Mouse (Mus musculus) CD4-positive, CD25-positive, alpha-beta regulatory T cell, adult 2 months (primary cell): Measurements from ENCODE around the gene Tex22.

Source experiments
- DNase-seq: peaks from one replicate; pipeline ENCODE4 v3.0.0-alpha.2; 2012; ENCODE audit warnings: low read depth, low spot score

Tex22 gene

GRCm38 (mm10) chr12:113101251-113101960 is 27.1 kb downstream of the Tex22 start:
- DNase-seq = no peak

DNA sequence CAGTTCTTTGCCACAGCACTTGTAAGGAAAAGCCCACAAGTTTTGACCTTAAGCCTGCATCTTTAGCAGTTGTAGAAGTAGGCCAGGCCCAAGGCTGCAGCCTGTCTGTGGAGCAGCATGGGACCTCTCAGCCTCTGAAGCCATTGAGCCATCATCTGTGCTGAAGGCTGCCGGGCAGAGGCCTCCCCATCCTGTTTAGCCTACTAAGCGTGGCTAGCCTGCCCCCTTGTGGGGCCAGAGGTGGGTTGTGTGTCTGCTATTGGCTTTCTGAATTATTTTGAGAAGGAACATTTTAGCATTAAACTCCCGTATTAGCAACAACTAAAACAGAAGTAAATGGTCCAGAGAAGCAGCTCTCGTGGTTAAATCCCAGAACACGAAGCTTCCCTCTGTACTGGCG is 28.2 kb downstream of the Tex22 start:
- peak; percentile 87 for DNase-seq

DNA sequence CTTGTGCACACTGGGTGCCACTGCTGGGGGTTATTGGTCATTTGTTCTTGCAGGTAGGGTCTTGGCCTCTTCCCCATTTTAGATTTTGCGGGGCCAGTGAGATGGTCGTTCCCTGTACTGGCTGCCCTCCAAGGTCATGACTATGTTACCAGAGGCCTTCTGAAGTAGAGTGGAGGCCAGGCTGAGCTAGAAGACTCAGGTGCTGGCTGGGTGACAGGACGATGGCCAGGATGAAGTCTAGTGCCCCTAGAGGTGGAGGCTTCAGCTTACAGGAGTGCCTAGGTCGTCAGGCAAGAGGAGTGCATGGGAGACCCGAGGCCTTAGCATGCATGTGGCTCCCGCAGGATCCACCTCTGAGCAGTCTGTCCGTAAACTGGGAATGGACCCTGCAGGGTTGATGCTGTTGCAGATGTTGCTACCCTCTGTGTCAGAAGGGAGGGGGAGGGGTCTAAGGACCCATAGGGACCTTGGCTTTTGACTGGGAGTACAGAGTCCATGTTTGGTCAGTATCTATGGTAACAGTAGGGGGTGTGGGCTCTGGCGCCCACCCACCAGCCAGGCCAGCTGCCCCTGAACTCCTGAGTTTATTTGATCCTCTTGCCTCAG is 29.6 kb downstream of the Tex22 start:
- peak; percentile 64 for DNase-seq

DNA sequence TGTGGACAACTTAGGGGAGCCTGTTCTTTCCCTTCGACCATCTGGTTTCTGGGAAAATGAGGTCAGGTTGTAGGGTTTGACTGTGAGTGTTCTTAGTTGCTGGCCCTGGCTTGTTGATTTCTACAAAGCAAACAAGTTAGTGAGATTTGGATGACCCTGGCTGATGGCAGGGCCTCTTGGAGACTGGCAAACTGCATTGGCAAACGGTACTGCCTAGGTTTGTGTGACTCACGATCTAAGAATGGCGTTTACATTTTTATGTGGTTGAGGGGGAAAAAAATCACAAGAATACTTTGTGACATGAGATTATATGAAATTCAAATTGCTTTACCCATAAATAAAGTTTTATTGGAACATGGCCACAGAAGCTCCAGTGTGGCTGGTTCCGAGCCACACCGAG is 32.1 kb downstream of the Tex22 start:
- no peak for DNase-seq

- no peak for DNase-seq
Observed at GRCm38 (mm10) chr12:113107431-113108124, 33.3 kb downstream of the Tex22 start.

DNA sequence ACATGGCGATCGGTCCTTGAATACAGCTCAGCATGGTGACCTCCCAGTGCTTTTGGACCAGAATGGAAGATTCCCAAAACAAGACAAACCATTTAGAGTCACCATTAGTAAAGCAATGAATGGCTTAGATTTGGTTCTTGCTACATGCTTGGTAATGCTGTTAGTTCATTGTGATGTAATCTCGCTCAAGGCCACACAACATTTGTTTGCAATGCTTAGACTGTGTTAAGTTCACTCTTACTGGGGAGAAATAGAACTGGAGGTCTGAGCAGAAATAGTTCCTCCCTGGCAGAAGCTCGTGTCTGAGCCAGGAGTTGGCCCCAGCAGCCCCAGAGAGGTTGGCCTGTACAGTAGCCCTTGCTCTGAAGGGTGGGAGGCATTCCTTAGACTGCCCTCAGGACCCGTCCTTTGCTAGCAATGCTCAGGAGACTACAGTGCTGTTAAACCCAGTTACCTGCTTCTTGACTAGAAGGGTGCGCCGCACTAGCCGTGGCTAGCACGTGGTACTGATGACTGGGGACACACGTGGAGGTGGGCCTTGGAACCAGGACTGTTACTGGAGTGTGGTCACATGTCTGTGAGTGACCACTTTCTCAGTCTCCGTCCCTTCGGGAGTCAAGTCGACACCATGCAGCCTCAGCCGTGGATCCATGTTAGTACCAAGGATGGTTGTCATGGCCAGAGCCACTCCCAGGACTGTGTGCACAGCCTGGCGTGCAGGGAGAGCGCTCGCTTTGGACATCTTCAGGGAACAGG is 34.4 kb downstream of the Tex22 start:
- no peak for DNase-seq

- DNase-seq = no peak
Observed at GRCm38 (mm10) chr12:113109801-113110200, 35.5 kb downstream of the Tex22 start.

DNA sequence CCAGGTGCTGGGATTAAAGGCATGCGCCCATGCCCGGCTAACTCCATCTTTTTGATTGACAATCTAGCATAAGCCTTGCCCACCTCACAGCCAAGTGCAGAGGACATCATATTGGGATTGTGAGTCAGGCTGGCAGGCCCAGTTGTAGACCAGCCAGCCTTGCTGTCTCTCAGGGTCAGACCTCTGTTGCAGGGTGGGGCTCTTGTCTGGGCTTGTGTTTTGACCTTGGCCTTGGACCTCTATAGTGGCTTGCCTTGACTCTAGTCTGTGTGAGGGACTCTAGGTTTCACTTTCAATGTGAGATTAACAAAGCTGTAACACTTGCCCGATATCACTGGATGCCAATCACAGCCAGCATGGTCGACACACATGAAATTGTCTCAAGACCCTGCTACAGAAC is 39.8 kb downstream of the Tex22 start:
- DNase-seq = no peak

DNA sequence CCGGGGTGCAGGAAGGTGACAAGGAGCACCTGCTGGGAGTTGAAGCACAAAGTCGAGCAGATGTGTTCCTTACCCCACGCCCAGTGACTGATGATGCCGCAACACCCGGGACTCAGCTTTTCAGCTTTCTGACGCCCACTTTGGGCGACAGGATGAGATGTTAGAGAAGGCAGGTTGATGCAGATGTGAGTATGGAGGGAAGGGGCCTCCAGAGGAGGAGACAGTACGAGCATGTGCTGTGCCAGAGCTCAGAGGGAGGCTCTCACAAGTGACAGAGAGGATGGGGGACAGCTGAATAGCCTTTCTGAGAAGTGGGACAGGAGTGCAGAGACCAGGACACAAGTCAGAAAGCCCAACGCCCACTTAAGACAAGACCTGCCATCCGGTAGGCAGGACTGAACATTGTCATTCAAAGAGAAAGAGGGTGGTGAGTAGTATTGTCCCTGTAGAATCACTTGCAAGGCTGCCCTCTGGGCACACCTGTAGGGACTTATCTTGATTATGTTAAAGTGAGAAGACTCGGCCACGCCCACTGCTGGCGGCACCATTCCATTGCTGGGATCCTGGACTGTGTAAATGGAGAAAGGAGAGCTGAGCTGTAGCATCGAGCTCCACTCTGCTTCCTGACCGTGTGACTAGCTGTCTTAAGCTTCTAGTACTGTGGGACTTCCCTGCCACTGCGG is 40.7 kb downstream of the Tex22 start:
- no peak for DNase-seq

GRCm38 (mm10) chr12:113119516-113120410 is 45.5 kb downstream of the Tex22 start:
- DNase-seq = peak; percentile 85

GRCm38 (mm10) chr12:113124726-113125125 is 50.4 kb downstream of the Tex22 start:
- no peak for DNase-seq

DNA sequence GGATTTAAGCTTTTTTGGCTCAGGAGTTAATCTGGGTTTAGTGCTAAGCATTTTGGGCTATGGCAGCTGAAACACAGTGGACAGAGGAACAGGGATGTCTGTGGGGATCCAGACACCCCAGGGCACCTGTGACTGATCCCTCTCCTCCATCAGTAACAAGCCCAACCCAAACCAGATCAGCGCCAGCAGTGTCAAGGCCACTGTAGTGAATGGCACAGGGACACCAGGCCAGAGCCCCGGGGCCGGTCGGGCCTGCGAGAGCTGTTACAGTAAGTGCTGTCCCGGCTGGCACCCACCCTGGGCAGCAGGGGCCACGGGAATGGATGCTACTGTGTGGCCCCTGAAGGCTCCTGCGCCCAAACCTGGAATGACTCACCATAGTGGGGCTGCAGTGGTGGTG is 56.4 kb downstream of the Tex22 start:
- no peak for DNase-seq

DNA sequence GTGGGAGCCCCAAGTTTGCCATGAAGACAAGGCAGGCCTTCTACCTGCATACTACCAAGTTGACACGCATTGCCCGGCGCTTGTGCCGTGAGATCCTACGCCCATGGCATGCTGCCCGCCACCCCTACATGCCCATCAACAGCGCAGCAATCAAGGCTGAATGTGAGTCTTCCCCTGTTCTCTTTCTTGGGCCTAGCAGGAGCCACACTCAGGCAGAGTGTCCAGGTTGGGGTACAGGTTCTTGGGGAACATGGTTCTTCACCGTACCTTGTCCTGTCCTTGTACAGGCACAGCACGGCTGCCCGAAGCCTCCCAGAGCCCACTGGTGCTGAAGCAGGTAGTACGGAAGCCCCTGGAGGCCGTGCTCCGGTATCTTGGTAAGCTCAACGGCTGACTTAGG is 57.3 kb downstream of the Tex22 start:
- DNase-seq = no peak

DNA sequence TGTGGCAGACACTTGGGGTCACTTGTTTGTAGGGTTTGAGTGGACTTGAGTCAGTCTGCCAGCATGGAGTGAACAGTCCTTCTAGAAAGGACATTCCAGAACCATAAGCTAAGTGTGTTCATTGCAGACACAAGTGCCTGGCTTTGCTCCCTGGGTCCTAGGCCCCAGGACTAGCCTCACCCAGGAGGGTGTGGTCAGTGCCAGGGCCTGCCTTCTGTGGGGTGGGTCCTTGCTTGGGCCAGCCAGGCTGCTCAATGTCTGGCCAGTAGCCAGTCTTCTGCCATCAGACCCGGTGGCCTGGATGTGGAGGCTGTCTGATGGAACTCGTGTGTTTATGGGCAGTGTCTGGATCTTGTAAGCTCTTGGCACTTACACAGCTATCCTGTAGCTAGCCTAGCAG is 58.3 kb downstream of the Tex22 start:
- DNase-seq = no peak

DNA sequence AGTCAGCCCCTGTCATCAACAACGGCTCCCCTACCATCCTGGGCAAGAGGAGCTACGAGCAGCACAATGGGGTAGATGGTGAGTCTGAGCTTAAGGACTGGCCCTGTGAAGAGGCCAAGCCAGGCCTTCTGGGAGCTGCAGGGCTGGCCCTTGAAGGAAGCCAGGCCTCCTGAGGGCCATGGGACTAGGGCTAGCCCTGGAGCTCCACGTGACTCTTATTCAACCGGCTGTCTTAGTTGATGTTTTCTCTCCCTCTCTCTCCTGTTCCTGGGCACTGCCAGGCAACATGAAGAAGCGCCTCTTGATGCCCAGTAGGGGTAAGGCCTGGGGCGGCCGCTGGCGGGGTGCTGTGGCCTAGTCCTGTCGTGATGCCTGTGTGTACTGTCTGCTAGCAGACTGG is 59.0 kb downstream of the Tex22 start:
- no peak for DNase-seq

GRCm38 (mm10) chr12:113133861-113134403 is 59.6 kb downstream of the Tex22 start:
- no peak for DNase-seq

DNA sequence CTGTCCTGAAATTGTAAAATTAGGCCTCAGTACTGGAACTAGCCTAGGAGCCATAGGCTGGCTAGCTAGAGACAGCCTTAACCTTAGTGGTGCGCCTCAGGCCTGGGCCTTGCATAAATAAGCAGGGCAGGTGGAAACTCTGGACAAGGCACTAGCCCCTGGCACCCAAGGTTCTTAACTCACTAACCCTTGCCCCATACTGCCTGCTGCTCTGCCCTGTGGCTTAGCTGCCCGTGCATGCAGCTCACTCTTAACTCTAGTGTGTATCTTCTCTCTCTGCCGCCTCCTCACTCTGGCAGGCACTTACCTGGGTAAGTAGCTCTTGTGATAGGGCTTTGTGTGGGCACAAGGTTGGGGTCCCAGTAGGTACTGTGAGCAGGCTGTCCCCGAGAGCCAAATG is 60.2 kb downstream of the Tex22 start:
- no peak for DNase-seq

DNA sequence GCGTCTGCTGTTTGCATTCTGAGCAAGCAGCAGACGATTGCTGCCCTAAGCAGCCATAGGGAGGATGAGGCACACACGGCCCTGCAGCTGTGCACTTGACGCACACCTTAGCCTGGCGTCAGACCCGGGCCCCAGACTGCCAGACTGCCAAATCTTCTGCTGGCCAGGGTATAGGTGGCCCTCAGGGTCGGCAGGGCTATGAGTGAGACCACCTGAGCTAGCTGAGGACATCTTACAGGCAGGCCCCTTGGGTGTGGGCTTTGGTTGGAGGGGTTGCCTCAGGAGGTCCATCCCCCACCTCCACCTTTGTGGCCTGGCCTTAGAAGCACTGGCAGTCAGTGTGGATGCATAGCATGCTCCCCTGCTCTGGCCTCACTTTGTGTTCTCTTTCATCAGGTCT is 61.1 kb downstream of the Tex22 start:
- DNase-seq = no peak

DNA sequence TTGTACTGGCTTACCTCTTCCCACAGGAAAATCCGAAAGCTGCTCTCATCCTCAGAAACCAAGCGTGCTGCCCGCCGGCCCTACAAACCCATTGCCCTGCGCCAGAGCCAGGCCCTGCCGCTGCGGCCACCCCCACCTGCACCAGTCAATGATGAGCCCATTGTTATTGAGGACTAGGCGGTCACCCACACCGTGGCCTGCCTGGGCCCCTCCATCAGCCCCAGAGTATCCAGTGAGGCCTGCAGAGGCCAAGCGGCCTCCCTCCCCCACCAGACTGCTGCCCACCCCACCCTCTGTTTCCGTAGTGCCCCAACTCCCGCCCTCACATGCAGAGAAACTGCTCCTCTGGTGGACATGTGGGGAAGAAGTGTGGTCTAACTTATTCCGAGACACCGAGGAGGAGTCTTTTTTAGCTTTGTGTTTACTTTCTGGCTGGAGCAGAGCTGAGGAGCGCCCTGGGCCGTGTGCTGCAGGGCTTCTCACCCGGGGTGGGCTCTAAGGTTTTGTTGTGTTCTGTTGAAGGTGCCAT is 62.3 kb downstream of the Tex22 start:
- DNase-seq = no peak
